Mouse (Mus musculus): ENCODE data around the gene Tbc1d17. TPM values are rescaled to one million over a fixed set of nuclear protein-coding genes. Genes with fewer than 3 reads are reported as not detected.

Tbc1d17 gene
- polyA plus RNA-seq, 1 experiment, result 96.8 TPM

DNA sequence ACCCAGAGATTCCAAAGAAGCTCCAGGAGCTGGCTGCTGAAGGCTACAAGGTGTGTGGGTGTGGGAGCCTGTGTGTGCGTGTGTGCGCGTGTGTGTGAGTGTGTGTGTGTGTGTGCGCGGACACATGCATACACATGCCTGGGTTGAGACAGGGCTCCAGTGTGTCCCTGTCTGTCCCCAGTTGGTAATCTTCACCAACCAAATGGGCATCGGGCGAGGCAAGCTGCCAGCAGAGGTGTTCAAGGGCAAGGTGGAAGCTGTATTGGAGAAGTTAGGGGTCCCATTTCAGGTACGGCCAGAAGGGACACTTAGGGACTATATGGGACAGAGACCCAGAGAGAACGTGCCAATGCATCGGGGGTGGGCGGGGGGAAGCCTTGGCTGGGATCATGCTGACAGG, 11.0 kb upstream of the Tbc1d17 start:
- TF ChIP-seq CTCF (IDR thresholded peaks at IDR 0.05; ENCODE audit: borderline replicate concordance, extremely low read depth, insufficient read depth, insufficient read length) (no peak), POLR2A (IDR thresholded peaks at IDR 0.05; ENCODE audit: borderline replicate concordance, extremely low read depth, insufficient read depth, insufficient read length, poor library complexity, severe bottlenecking) (no peak)
- no peak for DNase-seq (ENCODE audit: low read depth)

GRCm38 (mm10) chr7:44857905-44858304, 9.0 kb upstream of the Tbc1d17 start:
- no peak for DNase-seq (ENCODE audit: low read depth)
- TF ChIP-seq POLR2A (IDR thresholded peaks at IDR 0.05; ENCODE audit: borderline replicate concordance, extremely low read depth, insufficient read depth, insufficient read length, poor library complexity, severe bottlenecking), result no peak
- no peak for TF ChIP-seq CTCF (IDR thresholded peaks at IDR 0.05; ENCODE audit: borderline replicate concordance, extremely low read depth, insufficient read depth, insufficient read length)

GRCm38 (mm10) chr7:44857042-44857552, 8.2 kb upstream of the Tbc1d17 start, which contains the start of gene Pnkp:
Gene Pnkp, plus strand, starts transcription at chr7:44857139.
- TF ChIP-seq POLR2A (IDR thresholded peaks at IDR 0.05; ENCODE audit: borderline replicate concordance, extremely low read depth, insufficient read depth, insufficient read length, poor library complexity, severe bottlenecking) (peak; percentile 33; the same call in 1 of the 2 replicates), CTCF (IDR thresholded peaks at IDR 0.05; ENCODE audit: borderline replicate concordance, extremely low read depth, insufficient read depth, insufficient read length) (no peak; the same call in 1 of the 2 replicates)
- DNase-seq (ENCODE audit: low read depth), result peak; percentile 96

GRCm38 (mm10) chr7:44856265-44856916, 7.5 kb upstream of the Tbc1d17 start:
- DNase-seq (ENCODE audit: low read depth), result no peak
- TF ChIP-seq CTCF (IDR thresholded peaks at IDR 0.05; ENCODE audit: borderline replicate concordance, extremely low read depth, insufficient read depth, insufficient read length) (no peak), POLR2A (IDR thresholded peaks at IDR 0.05; ENCODE audit: borderline replicate concordance, extremely low read depth, insufficient read depth, insufficient read length, poor library complexity, severe bottlenecking) (no peak)

GRCm38 (mm10) chr7:44855036-44855435, 6.2 kb upstream of the Tbc1d17 start:
- TF ChIP-seq CTCF (IDR thresholded peaks at IDR 0.05; ENCODE audit: borderline replicate concordance, extremely low read depth, insufficient read depth, insufficient read length) (no peak), POLR2A (IDR thresholded peaks at IDR 0.05; ENCODE audit: borderline replicate concordance, extremely low read depth, insufficient read depth, insufficient read length, poor library complexity, severe bottlenecking) (no peak)
- DNase-seq (ENCODE audit: low read depth), result no peak

- peak; percentile 82 for DNase-seq (ENCODE audit: low read depth)
- TF ChIP-seq CTCF (IDR thresholded peaks at IDR 0.05; ENCODE audit: borderline replicate concordance, extremely low read depth, insufficient read depth, insufficient read length) (no peak), POLR2A (IDR thresholded peaks at IDR 0.05; ENCODE audit: borderline replicate concordance, extremely low read depth, insufficient read depth, insufficient read length, poor library complexity, severe bottlenecking) (peak; percentile 7; the same call in 1 of the 2 replicates)
Observed at GRCm38 (mm10) chr7:44854356-44855031, 5.6 kb upstream of the Tbc1d17 start.

- no peak for DNase-seq (ENCODE audit: low read depth)
- TF ChIP-seq POLR2A (IDR thresholded peaks at IDR 0.05; ENCODE audit: borderline replicate concordance, extremely low read depth, insufficient read depth, insufficient read length, poor library complexity, severe bottlenecking) (no peak), CTCF (IDR thresholded peaks at IDR 0.05; ENCODE audit: borderline replicate concordance, extremely low read depth, insufficient read depth, insufficient read length) (no peak)
Observed at GRCm38 (mm10) chr7:44853596-44854355, 4.9 kb upstream of the Tbc1d17 start.

DNA sequence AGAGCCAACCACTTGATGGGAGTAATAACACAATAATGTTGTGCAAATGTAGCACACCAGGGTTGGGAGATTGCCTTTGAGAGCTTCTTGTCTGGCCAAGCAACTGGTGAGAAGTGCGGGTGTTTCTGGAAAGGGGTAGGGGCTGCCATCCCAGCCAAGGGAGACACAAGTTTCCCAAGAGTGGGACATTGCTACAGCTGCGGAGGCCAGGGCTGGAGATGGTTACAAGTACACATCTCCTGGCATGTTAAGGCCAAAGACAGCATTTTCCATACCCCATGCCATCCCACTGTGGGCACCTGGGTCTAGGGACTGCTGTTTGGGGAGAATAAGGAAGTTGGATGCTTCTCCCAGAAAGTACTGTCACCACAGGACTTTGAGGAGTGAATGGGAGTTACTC, 4.2 kb upstream of the Tbc1d17 start:
- DNase-seq (ENCODE audit: low read depth), result no peak
- TF ChIP-seq CTCF (IDR thresholded peaks at IDR 0.05; ENCODE audit: borderline replicate concordance, extremely low read depth, insufficient read depth, insufficient read length) (no peak), POLR2A (IDR thresholded peaks at IDR 0.05; ENCODE audit: borderline replicate concordance, extremely low read depth, insufficient read depth, insufficient read length, poor library complexity, severe bottlenecking) (no peak)

- no peak for DNase-seq (ENCODE audit: low read depth)
Observed at GRCm38 (mm10) chr7:44852259-44853027, 3.6 kb upstream of the Tbc1d17 start.

GRCm38 (mm10) chr7:44851625-44852234, 2.9 kb upstream of the Tbc1d17 start:
- TF ChIP-seq CTCF (IDR thresholded peaks at IDR 0.05; ENCODE audit: borderline replicate concordance, extremely low read depth, insufficient read depth, insufficient read length), result no peak
- no peak for TF ChIP-seq POLR2A (IDR thresholded peaks at IDR 0.05; ENCODE audit: borderline replicate concordance, extremely low read depth, insufficient read depth, insufficient read length, poor library complexity, severe bottlenecking)
- no peak for DNase-seq (ENCODE audit: low read depth)

More at GRCm38 (mm10) chr7:44852259-44853027, 3.6 kb upstream of the Tbc1d17 start:
- TF ChIP-seq POLR2A (IDR thresholded peaks at IDR 0.05; ENCODE audit: borderline replicate concordance, extremely low read depth, insufficient read depth, insufficient read length, poor library complexity, severe bottlenecking), result no peak
- no peak for TF ChIP-seq CTCF (IDR thresholded peaks at IDR 0.05; ENCODE audit: borderline replicate concordance, extremely low read depth, insufficient read depth, insufficient read length)

All from brain, embryonic 14.5 days (tissue).